Mouse (Mus musculus): ENCODE measurements at regions not wholly inside any gene's neighbourhood (a gene's known extent, or its start where the extent isn't known, plus 50 kb on each side); places are given as distances from the start of the nearest gene placed in this dataset.

DNA sequence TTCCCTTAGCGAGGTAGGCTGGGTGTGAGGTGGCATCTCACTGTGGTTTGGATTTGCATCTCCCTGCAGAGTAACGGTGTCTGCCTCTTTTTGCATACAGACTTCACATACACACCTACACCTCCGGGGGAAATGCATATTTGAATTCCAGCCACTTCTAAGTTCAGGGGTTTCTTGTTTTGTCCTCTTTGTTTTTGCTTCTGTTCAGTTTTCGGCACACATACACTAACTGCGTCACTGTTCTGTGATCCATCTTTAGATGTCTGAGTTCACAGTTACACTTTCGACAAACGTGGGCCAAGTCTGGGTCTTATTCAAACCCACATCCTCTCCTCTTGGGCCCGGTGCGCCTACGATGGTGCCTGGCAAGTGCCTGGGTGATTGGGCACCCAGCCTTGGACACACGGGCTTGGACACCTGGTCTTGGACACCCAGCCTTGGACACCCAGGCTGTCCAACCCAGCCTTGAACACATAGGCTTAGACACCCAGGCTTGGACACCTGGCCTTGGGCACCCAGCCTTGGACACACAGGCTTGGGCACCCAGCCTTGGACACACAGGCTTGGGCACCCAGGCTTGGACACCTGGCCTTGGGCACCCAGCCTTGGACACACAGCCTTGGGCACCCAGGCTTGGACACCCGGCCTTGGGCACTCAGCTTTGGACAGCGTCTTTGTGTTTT lies 51.2 kb upstream of the Smndc1 start:
- peaks cover 7% of the 10 kb centered on the region; the same call in 1 of the 2 replicates for H3K27me3 ChIP-seq
- H3K9me3 ChIP-seq (replicated peaks), result no peaks in the 10 kb centered on the region
- H3K4me3 ChIP-seq (replicated peaks), result no peak overlapping the region
- H3K9ac ChIP-seq, result no peak overlapping the region
- peaks cover 59% of the 10 kb centered on the region for H3K4me1 ChIP-seq
- no peak for ATAC-seq (replicated peaks; ENCODE audit: low FRiP score)
- WGBS, result 86% methylated on average over 13 of the region's 13 CpGs
- no peak overlapping the region for H3K27ac ChIP-seq
- no peaks in the 10 kb centered on the region for H3K36me3 ChIP-seq
- H3K4me2 ChIP-seq, result no peak overlapping the region

GRCm38 (mm10) chr19:53440327-53441055 lies 50.1 kb upstream of the Smndc1 start:
- ATAC-seq (replicated peaks; ENCODE audit: low FRiP score), result no peak
- 55% methylated on average over 10 of the region's 10 CpGs for WGBS
- H3K27me3 ChIP-seq, result peaks cover 2% of the 10 kb centered on the region; the same call in 1 of the 2 replicates
- H3K4me1 ChIP-seq, result peaks cover 50% of the 10 kb centered on the region
- no peak overlapping the region for H3K4me3 ChIP-seq (replicated peaks)
- no peak overlapping the region for H3K4me2 ChIP-seq
- H3K36me3 ChIP-seq, result no peaks in the 10 kb centered on the region
- H3K9me3 ChIP-seq (replicated peaks), result no peaks in the 10 kb centered on the region
- H3K27ac ChIP-seq, result no peak overlapping the region
- no peak overlapping the region for H3K9ac ChIP-seq
